Mouse (Mus musculus) heart, postnatal 0 days (tissue): ENCODE measurements around the gene Tlr5. TPM values are rescaled to one million over a fixed set of nuclear protein-coding genes. Genes with fewer than 3 reads are reported as not detected.

ENCODE experiments used
- ATAC-seq: fragments of 200-750 bp; cut with Nextera tagmentation; 2 replicates; pipeline ENCODE4 v1.8.0; 2017; ENCODE audit warnings: low read depth, moderate number of reproducible peaks, moderate library complexity; ENCODE audit not compliant: insufficient read depth
- DNase-seq: peaks from one replicate; pipeline ENCODE4 v3.0.0-alpha.2; 2016; ENCODE audit warnings: low spot score
- H3K27ac ChIP-seq: fragments of 300-500 bp; sonication (generic); 2 replicates; pipeline ENCODE4 v1.5.1; 2014; ENCODE audit warnings: low read depth, mild to moderate bottlenecking
- H3K27me3 ChIP-seq: fragments of 300-500 bp; sonication (generic); 2 replicates; pipeline ENCODE4 v1.6.1; 2014; ENCODE audit warnings: low read length, mixed read lengths; ENCODE audit not compliant: control insufficient read depth, insufficient read depth
- H3K36me3 ChIP-seq: fragments of 300-500 bp; sonication (generic); replicated peaks from 2 replicates; pipeline ENCODE4 v1.6.1; 2014; ENCODE audit warnings: low read length, mixed read lengths; ENCODE audit not compliant: control insufficient read depth, insufficient read depth
- H3K4me1 ChIP-seq: fragments of 300-500 bp; sonication (generic); 2 replicates; pipeline ENCODE4 v1.6.1; 2014; ENCODE audit warnings: antibody characterized with exemption; ENCODE audit not compliant: control insufficient read depth, insufficient read depth
- H3K4me2 ChIP-seq: fragments of 300-500 bp; sonication (generic); 2 replicates; pipeline ENCODE4 v1.6.1; 2014; ENCODE audit warnings: low read depth, mild to moderate bottlenecking, low read length, moderate library complexity
- H3K4me3 ChIP-seq: fragments of 300-500 bp; sonication (generic); 2 replicates; pipeline ENCODE4 v1.5.1; 2014; ENCODE audit warnings: low read depth, low read length
- H3K9ac ChIP-seq: fragments of 300-500 bp; sonication (generic); replicated peaks from 2 replicates; pipeline ENCODE4 v1.6.1; 2014; ENCODE audit warnings: low read depth, low read length, mixed read lengths
- H3K9me3 ChIP-seq: fragments of 300-500 bp; sonication (generic); replicated peaks from 2 replicates; pipeline ENCODE4 v1.6.1; 2016; ENCODE audit warnings: low read length; ENCODE audit not compliant: control insufficient read depth
- CTCF ChIP-seq: IDR thresholded peaks from 2 replicates; pipeline ENCODE4 v1.5.1; 2016; ENCODE audit warnings: antibody characterized with exemption, control low read depth, low read depth
- EP300 ChIP-seq: IDR thresholded peaks from 2 replicates; pipeline ENCODE4 v1.6.1; 2016; ENCODE audit warnings: antibody characterized with exemption, low read depth
- WGBS: fragments of 180-500 bp; shearing (Covaris S2); extraction: QIAGEN DNeasy Blood & Tissue Kit; methylation state at CpG from one replicate; pipeline ENCODE4 v1.1.7; 2014; 5-methylcytosine and 5-hydroxymethylcytosine counted together
- polyA plus RNA-seq: library from polyadenylated mRNA; unstranded; fragments of >200 nt; fragmentation: Nextera tagmentation; extraction: Ambion mirVana; gene quantifications from 2 replicates; pipeline ENCODE4 v1.2.1, GENCODE M21; 2015
- total RNA-seq: library from RNA; depleted of rRNA; stranded (reverse); fragments of >200 nt; gene quantifications from 2 replicates; pipeline ENCODE4 v1.2.3, GENCODE M21; 2014; ENCODE audit warnings: low replicate concordance; rRNA removed

Gene Tlr5
- total and polyA plus RNA-seq, 2 experiments from 2014 or later, result 0.92 to 1.3 TPM

- DNase-seq (peak; percentile 53), ATAC-seq (peak; percentile 47; the same call in 1 of the 2 replicates)
- no peaks in the 10 kb centered on the region for H3K36me3 ChIP-seq
- H3K9ac ChIP-seq, result no peak overlapping the region
- H3K27ac ChIP-seq, result no peak overlapping the region
- no peak overlapping the region for H3K4me3 ChIP-seq
- peak; percentile 96 for TF ChIP-seq CTCF
- no peak for TF ChIP-seq EP300
- no peaks in the 10 kb centered on the region for H3K9me3 ChIP-seq
- 10% methylated on average over 7 of the region's 7 CpGs for WGBS
- H3K27me3 ChIP-seq, result no peaks in the 10 kb centered on the region
- H3K4me2 ChIP-seq, result no peak overlapping the region
- H3K4me1 ChIP-seq, result no peaks in the 10 kb centered on the region
Measured at GRCm38 (mm10) chr1:182991002-182991778, 36.6 kb downstream of the Tlr5 start.

Other genes with a start within 250 kb of the Tlr5 start
- not detected in 2 replicates for gene Ccdc185, start 205.6 kb upstream of the Tlr5 start, total RNA-seq
- gene Ccdc185, start 205.6 kb upstream of the Tlr5 start, polyA plus RNA-seq, result not detected in 2 replicates
- 0.85 and 6.4 TPM in 2 replicates for gene Susd4, start 190.9 kb upstream of the Tlr5 start, total RNA-seq
- 1.8 and 2.2 TPM in 2 replicates for gene Susd4, start 190.9 kb upstream of the Tlr5 start, polyA plus RNA-seq